Mouse (Mus musculus) erythroid progenitor cell, adult 5-6 weeks (primary cell): Measurements from ENCODE around the gene Snn. TPM values are rescaled to one million over a fixed set of nuclear protein-coding genes. Genes with fewer than 3 reads are reported as not detected.
A peak's percentile ranks its signal among the peaks of the same experiment; 100 is the strongest.

Source experiments
- ATAC-seq: replicated peaks from 2 replicates; pipeline ENCODE4 v1.8.0; 2016; ENCODE audit warnings: moderate number of reproducible peaks, mild to moderate bottlenecking, moderate TSS enrichment, inconsistent platforms; ENCODE audit not compliant: poor library complexity, low FRiP score, severe bottlenecking
- total RNA-seq, 2 experiments: library from RNA; stranded (forward) in 1 of 2; stranded (reverse) in 1 of 2; fragments of 150-400 nt in 1 of 2; fragments of 186-747, 209-891 nt in 1 of 2; gene quantifications; 2 replicates each; pipeline versions ENCODE4 v1.2.3 to v1.2.4; 2015 to 2017; ENCODE audit warnings: low replicate concordance in 2 of 2

The Snn gene
- total RNA-seq, 2 experiments from 2014 or later, result 7.1 TPM

DNA sequence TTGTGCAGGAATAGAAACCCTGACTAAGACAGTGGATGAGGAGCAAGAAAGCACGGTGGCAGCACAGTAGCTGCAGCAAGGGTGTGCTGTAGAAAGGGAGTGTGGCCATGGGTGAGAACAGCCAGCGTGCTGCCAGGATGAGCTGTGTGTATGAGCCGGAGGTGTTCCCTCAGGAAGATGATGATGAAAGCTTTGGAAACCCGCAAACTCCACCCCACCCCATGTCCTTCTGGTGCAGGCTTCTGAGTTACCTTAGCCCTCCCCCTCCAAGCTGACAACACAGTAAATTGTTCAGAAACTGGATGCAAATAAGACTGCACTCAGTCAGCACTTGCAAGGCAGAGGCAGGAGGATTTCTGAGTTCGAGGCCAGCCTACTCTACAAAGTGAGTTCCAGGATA lies 17.5 kb upstream of the Snn start:
- no peak for ATAC-seq

- no peak for ATAC-seq
Observed at GRCm38 (mm10) chr16:11046437-11046836, 14.3 kb upstream of the Snn start.

- no peak for ATAC-seq
Observed at GRCm38 (mm10) chr16:11047130-11047529, 13.6 kb upstream of the Snn start.

GRCm38 (mm10) chr16:11050226-11050625 lies 10.5 kb upstream of the Snn start:
- ATAC-seq, result no peak

GRCm38 (mm10) chr16:11051134-11051533 lies 9.6 kb upstream of the Snn start:
- no peak for ATAC-seq

DNA sequence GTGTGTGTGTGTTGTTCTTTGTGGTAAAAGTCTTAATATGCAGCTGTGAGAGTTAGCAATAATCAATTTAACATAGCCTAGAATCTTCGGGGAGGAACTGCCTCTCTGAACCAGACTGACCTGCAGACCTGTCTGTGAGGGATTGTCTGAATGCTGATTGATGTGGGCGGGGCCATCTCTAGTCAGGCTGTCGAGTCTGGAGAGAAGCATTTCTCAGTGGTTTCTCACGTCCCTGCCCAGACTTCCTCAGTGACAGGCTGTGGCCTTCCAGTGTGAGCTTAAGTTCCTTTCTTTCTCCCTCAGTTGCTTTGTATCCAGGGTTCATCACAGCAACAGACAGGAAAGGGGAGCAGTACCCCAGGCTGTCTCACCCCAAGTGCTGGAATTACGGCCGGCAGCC lies 6.3 kb upstream of the Snn start:
- ATAC-seq, result no peak

DNA sequence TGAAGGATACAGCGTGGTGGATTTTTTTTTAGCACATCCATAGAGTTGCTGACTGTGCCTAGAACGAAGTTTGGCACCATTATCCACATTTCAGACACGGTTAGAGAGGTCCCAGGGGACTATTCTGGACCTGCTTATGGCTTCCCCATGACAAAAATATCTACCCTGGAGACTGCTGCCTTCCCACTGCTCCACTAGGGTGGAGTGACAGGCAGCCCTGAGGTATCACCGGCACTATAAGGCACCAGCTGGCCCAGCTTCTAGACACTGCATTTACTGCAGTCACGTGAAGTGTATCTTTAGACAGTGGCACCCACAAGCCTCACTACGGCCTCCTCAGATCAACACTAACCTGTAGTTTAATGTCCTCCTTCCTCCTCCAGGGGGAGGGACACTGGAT lies 5.9 kb upstream of the Snn start:
- ATAC-seq, result no peak

DNA sequence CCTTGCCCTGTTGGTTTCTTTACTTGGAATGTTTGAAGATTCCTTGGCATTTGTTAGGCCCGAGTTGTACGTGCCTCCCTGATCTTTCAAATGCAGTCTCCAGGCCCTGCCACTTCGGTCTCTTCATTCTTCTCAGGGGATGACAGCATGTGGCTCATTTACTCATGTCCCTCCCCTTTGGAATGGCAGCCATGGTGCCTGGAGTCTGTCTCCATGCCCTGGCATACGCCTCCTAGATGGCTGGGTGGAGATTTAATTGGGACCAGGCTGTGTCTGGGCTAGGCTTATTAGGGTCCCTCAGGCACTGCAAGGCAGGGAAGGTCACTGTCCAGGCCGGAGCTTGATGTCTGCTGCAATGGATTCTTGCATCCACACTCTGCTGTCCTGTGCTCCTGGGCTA lies 4.8 kb upstream of the Snn start:
- no peak for ATAC-seq

DNA sequence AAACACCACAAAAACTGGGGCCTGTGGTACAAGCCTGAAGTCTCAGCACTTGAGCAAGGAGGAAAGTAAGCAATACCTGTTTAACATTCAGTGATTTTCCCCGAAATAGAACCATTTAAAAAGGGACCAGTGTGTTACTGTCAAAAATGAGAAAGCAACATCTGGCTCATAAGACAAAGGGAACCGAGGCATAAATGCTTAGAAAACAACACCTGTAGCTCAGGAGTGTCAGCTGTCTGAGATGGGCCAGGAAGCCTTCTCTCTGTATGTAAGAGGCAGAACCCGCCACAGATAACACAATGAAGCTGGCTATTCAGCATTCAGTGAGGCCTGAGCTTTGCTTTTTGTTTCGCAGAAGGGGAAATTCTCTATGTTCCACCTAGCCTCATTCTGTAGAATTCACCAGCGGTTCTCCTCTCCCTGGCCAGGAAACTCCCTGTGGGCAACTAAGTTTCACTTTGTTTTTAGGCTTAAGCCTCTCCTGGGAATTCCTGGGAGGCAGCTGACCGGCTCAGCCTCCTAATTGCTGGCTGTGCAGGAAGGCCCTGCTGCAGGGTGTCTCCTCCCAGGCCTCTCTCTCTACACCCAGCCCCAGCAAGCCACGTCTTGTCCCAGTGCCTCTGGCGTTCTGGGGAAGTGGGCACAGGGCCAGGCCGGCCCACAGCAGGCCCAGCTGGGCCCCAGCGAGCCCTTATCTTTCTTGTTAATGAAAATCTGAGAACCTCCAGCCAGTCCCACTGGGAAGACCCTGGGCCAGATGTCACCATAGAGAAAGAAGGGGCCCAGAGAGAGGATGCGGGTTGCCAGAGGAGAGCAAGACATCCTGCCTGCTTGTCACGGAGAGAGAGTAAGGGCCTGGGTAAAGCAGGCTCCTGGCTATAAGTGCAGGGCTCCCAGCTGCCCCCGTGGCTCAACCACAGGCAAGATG lies 2.3 kb downstream of the Snn start:
- no peak for ATAC-seq

DNA sequence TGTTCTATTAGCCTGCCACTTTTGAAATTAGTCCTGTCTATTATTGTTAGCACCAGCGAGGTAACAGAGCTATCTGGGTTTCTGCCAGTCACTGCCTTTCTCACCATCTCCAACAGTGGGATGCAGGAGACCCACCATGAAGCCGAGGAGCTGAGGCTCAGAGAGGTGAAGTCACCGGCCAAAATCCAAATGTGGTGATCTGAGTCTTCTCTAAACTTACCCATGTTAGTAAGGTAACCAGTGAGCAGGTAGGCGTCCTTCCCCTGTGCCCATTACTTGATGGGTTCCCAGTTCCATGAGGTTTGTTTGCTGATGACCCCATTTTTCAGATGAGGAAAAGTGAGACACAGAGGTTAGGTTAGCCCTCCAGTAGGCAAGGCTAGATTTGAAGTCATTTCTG lies 3.6 kb downstream of the Snn start:
- ATAC-seq, result no peak

DNA sequence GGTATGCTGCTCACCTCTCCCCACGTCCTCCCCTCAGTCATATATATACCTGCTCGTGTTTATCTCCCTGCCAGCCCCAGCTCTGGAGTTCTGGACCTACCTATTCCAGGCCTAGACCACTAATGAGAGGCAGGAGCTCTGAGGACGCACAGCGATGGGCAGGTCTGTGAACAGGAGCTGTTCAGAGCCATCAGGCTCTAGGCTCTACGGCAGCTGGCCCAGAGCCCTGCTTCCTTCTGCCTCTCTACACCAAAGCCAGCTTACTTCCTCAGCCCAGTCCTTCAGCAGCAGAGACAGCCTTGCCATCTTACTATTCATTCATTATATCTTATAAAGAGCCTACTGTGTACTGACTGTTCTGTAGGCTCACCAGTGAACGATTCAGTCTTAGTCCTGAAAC lies 4.0 kb downstream of the Snn start:
- no peak for ATAC-seq

- no peak for ATAC-seq
Observed at GRCm38 (mm10) chr16:11065431-11065830, 4.7 kb downstream of the Snn start.

GRCm38 (mm10) chr16:11066029-11066832 lies 5.5 kb downstream of the Snn start, which contains the start of gene Litaf:
Litaf (minus strand) TSS chr16:11066157.
- ATAC-seq, result peak; percentile 93

DNA sequence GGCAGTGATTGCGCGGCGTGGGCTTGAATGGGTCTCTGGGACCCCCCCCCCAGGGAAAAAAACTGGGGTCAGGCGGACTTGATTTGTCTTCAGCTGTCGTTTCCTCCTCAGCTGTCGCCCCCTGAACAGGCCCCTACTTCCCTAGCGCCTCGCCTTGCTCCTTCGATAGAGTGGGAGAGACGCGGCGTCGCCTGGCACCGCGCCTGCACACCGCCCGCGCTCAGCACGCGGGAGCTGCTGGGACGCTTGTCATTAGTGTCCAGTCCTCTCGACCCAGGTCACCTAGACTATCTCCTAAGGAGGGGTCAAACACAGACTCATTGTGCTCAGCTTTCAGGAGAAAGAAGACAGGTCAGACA lies 6.1 kb downstream of the Snn start:
- ATAC-seq, result no peak

GRCm38 (mm10) chr16:11068666-11069065 lies 7.9 kb downstream of the Snn start:
- ATAC-seq, result no peak

- no peak for ATAC-seq
Observed at GRCm38 (mm10) chr16:11069271-11069670, 8.5 kb downstream of the Snn start.

- no peak for ATAC-seq
Observed at GRCm38 (mm10) chr16:11069710-11070420, 9.1 kb downstream of the Snn start.

- ATAC-seq, result no peak
Observed at GRCm38 (mm10) chr16:11071176-11071575, 10.4 kb downstream of the Snn start.

GRCm38 (mm10) chr16:11071887-11072286 lies 11.1 kb downstream of the Snn start:
- ATAC-seq, result no peak

- ATAC-seq, result no peak
Observed at GRCm38 (mm10) chr16:11072454-11072853, 11.7 kb downstream of the Snn start.
